Mouse (Mus musculus): ENCODE measurements around the gene Psmg1.
"Not testable (repeated sequence)": the region's sequence is repeated elsewhere in the genome, so short reads cannot be mapped to it uniquely, and the experiment has no call there.

Gene Psmg1

DNA sequence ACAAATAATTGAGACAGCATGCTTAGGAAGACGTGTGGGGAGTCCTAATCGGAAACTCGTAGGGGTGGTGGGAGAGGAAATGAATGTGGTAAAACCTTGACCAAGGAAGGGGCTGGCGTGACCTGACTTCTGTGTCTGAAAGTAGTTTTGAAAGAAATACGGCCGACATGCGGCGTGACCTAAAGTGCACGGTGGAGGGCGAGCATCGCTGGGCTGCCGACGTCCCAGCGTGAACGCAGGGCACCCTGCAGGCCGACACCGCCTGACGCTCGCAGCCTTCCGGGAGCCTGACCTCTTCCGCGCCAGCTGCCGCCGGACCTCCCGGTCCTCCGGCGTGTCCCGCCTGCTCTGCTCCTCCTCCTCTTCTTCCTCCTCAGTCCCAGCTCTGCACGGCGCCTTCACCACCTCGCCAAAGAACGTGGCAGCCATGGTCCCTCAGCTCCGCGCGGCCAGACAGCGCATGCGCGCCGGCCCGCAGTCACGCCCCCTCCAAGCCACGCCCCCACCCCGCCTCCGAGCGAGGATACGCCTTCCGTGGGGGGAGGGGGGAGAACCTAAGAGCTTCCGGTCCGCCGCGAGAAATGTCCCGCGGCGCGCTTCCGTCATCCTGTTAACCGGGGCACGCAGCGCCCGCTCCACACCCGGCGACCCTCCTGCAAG lies at the start of gene Psmg1:
TSS of gene Psmg1 (minus strand) at position 499 of the 660 bp plus-strand sequence.
- DNase-seq: peak; percentile 99

DNA sequence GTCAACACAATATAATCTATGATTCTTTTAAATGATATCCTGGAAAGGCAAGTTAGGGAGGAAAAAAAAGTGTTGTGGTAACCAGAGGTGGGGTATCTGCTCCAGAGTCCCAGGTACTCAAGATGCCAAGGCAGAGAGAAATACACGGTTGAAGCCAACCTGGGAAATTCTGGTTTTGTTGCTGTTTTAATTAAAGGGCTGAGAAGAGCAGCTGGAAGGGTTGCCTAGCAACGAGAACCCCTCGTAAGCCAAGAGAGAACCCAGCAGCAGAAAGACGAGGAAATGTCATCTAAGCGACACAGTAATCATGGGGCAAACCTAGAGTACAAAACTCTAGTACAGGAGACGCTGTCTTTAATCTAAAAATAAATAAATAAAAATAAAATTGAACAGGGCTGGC lies 48.8 kb upstream of the Psmg1 start:
- DNase-seq: no peak

DNA sequence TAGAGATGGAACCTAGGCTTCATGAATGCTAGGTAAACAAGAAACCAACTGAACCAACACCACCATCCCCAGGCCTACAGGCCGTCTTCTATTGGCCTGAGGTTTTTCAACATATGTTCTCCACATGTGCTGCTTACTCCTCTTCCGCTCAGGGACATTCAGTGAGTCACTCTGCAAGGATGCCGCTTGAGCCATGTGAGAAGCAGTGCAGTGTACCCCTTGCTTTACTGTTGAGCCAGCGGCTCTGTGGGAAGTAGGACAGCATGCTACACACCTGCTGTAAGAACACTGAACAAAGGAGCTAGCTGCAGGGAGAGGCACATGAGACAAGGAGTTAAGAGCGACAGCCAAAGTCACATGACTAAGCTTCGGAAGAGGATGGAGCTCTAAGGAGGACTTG lies 43.7 kb upstream of the Psmg1 start:
- no peak for DNase-seq

DNA sequence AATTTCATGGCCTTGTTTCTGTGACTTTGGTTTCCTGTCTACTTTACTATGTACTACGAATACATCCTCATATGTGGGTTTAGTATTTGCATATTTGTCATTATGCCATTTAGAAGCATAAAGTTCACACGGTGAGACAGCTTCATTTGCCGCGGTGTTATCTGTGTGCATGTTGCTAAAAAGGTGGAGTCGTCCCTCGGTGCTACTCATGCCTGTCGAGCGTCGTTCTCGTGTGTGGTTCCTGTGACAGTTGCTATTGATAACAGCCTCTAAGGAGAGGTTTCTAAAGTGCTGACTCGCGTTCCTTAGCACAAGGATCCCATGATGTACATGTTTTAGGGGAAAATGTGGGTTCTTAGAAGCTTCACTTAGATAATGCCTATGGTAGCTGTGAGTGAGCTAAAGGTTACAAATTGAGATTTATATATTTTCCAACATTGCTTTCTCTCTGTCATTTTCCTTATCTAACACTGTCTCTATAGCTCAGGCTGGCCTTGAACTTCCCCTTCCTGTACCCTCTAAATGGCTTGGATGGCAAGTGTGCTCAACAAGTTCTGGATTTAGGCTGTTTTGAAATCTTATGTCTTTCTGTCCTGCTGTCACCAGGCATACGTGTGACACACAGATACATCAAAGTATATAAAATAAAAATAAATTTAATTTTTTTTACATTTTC lies 41.7 kb upstream of the Psmg1 start:
- DNase-seq: no peak

DNA sequence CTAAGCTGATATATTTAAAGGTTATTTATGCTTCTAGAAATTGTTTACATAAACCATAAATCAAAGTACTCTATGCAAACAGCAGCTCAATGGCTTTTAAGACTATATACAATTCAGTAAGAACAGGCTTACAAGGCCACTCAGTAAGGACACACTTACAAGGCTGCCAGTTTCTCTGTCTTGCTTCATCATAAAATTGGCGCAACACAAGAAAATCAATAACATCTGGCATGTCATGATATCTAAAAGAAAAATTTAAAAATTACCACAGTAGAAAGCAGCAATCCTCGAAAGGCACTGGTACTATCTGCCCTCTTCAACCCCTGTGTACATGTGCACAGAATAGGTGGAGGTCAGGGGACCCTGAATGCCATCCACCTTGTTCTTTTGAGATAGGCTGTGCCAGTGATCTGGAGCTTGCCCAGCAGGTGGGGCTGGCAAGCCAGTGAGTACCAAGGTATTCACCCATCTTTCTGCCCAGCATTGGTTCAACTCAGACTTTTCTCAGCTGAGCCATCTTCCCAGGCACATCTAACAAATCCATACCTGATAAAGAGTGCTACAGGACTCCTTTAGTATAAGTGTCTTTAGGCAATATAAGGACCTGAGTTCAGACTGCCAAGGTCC lies 39.8 kb upstream of the Psmg1 start:
- peak; percentile 13 for DNase-seq

DNA sequence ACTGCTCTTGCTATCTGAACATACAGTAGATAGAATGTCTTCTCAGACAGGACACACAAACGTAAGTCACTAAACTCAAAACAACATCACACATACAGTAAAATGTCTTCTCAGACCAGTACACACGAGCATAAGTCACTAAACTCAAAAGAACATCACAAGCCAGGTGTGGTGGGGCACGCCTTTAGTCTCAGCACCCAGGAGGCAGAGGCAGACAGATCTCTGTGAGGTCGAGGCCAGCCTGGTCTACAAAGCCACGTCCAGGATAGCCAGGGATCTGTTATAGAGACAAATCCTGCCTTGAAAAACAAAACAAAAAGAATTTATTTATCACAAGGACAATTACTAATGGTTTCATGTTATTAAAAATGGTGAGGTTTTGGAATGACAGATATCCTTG lies 35.5 kb upstream of the Psmg1 start:
- no peak for DNase-seq

DNA sequence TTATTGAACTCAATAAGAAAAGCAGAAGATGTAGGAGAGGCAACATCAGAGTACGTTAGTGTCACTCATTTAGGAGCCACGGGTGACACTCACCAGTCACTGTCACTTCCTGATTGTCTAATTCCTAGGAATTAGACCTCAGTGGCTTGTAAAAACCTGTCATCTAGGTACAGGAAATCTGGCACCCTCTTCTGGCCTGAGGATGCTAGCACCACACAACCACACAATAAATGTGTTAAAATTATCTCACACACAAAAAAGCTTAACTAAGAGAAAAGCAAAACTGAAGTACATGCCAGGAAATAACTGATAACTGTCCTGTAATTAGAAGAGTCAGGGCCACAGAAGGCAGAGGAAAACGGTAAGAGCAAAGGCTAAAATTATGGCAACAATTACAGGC lies 34.5 kb upstream of the Psmg1 start:
- DNase-seq: no peak

DNA sequence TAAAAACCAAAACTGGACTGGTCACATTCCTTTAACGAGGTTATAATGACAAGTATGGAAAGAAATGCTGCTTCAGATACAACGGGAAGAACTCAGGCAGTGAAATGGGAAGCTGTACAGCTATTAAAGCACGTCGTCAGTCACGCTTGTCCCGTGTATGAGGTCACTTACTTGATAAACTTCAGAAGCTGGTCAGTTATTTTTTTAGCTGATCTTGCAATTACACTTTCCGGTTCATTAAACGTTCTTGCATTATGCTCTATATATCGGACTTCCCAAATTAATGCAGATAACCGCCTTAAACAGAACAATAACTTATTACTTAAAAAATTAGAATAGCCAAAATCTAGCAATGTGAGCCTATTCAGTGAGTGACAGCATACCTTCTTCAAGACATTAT lies 30.3 kb upstream of the Psmg1 start:
- no peak for DNase-seq

DNA sequence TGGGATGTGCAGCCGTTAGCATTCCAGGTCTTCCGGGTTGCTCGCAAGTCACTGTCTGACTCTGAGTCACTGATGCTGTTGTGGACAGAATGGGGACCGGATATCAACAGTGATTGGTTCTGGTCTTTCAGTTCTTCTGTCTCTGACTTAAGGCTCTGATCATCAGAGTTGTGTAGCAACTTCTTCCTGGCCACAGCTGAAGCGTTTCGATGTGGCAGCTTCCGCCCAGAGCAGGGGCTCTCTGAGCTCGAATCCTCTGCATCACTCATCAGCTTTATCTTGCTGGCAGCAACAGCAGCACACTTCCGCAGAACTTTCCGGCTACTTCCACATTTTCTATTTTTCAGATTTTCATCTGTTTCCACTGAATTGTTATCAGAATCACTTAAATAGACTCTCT lies 18.4 kb upstream of the Psmg1 start:
- DNase-seq: not testable (repeated sequence)

DNA sequence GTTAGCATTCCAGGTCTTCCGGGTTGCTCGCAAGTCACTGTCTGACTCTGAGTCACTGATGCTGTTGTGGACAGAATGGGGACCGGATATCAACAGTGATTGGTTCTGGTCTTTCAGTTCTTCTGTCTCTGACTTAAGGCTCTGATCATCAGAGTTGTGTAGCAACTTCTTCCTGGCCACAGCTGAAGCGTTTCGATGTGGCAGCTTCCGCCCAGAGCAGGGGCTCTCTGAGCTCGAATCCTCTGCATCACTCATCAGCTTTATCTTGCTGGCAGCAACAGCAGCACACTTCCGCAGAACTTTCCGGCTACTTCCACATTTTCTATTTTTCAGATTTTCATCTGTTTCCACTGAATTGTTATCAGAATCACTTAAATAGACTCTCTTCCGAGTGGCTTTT lies 13.5 kb upstream of the Psmg1 start:
- not testable (repeated sequence) for DNase-seq

DNA sequence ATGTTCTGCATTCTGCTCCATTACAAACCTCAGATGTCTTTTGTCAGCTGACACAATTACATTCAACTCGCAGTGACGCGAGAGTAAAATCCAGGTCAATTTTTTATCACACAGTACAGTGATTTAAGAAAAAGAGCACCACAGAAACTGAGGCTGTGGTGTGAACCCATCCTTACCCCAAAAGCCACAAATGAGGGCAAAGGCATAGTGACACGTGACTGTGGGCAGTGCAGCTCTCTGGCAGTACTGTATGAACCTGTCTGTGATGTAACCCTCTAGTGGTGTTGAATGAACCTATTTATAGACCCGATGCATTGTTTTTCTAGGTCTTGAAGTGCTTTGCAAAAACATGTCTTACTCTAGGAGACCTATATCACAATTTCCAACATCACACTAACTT lies 8.5 kb upstream of the Psmg1 start:
- no peak for DNase-seq

DNA sequence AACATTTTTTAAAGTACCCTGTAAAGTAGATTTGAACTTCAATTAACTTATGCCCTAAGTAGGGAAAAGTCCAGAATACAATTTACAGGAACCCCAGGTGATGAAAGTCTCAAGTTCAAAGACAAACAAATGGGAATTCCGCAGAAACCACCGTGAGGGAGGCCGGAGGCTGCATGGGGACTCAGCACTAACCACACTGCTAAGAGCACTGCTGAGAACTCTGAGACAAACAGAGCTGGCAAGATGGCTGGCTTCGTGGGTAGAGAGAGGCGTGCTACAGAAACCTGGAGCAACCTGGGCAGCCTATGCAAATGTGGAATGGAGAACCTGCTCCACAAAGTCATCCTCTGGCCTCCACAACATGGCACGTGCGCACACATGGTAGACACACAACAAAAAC lies 5.4 kb upstream of the Psmg1 start:
- no peak for DNase-seq

DNA sequence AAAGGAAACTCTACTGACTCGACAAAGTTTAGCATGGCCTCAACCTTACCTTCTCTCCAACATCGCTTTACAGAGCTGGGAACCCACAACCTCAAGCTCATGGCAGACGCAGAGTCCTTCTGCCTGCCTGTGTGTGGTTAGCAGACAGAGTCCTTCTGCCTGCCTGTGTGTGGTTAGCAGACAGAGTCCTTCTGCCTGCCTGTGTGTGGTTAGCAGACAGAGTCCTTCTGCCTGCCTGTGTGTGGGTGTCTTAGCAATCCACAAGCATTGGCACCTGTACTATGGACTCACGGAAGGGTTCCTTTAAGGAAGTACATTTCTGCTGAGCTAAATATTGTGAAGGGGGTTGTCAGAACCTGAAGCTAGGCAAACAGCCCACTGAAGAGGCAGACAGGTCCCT lies 3.8 kb upstream of the Psmg1 start:
- DNase-seq: not testable (repeated sequence)

DNA sequence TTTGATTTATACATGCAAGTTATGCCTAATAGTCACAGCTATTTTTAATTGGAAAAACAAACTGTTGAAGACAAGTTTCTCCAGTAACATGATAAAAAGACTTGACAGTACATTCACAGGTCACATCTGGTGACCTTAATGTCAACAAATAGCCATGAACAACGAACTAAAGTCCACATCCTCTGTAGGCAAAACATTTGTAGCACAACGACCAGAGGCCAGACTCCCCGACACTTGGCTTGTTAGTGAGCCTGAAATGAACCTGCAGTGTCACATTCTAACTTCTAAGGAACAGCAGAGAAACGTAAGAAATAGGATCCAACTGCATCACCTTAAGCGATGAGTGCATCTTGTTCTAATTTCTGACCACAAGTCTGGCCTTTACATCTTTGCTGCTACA lies 1.8 kb upstream of the Psmg1 start:
- DNase-seq: no peak

DNA sequence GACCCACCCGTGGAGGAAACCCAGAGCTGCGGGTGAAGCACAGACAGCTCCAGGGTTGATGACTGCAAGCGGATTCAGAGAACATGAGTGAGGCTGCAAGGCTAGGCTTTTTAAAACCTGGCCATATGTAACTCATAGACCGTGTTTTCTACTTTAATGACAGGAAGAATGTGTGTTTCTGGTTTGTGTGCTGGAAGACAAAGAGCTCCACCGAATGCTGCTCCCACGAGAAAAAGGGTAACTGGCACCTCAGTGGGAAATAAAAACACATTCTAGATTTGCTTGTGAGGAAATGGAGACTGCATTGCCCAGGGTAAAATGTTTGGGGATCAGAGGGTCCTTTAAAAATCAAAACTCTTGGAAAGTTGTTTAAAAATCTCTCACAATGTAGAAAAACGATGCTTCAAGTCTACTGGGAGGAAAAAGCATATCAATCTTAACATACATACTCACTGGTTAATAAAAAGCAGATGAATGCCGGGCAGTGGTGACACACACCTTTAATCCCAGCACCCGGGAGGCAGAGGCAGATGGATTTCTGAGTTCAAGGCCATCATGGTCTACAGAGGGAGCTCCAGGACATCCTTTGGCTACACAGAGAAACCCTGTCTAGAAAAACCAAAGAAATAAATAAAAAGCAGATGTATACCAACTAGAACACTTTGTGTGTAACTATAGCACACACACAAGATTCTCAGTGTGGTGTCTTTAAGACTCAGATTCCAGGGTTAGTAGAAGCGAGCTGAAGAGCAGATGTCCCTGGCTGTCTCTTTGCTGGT lies 551 bp upstream of the Psmg1 start:
- peak; percentile 15 for DNase-seq

DNA sequence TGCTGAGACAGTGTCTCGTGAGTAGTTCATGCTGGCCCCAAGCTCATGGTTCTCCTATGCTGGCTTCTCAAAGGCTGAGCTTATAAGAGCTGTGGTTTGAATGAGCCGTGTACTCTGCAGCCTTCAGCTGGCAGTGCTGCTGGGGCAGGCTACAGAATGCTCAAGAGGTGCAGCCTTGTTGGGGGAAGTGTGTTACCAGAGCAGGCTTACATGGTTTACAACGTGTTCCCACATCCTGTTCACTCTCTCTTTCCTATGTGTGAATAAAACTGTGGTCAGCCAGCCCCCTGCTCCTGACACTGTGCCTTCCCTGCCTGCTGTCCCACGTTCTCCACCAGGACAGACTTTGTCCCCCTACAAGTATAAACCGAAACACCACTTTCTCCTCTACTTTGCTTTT lies 5.8 kb downstream of the Psmg1 start:
- no peak for DNase-seq

DNA sequence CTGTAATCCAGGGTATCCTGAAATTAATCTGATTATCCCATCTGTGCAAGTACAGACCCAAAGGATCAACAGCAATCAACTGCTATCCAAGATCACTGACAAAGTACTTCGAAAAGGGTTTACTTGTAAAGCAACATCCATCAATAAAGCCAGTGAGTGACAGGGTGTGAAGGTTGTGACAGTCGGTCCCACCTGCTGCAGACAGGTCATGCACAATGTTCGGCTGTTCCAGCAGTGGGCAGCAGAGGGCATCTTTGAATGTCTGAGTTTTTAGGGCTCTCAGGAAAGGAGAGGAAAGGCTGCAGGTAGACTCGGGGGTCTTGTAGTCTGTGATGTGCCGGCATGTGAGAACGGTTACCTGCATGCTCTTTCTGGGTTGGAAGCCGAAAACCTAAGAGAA lies 7.2 kb downstream of the Psmg1 start:
- DNase-seq: no peak

DNA sequence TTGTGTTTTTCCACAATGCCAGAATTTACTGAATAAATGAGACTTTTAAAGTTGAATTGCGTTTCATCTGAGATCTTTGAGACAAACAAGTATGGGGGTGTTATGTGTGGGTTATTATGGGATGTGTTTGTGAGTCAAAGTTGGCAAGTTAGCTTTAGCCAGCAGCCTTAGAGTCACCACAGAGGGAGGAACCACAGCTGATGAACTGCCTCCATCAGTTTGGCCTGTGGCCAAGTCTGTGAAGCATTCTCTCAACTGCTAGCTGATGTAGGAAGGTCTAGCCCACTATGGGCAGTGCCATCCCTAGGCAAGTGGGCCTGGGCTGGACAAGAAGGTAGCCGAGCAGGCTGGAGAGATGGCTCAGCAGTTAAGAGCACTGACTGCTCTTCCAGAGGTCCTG lies 19.9 kb downstream of the Psmg1 start:
- no peak for DNase-seq

DNA sequence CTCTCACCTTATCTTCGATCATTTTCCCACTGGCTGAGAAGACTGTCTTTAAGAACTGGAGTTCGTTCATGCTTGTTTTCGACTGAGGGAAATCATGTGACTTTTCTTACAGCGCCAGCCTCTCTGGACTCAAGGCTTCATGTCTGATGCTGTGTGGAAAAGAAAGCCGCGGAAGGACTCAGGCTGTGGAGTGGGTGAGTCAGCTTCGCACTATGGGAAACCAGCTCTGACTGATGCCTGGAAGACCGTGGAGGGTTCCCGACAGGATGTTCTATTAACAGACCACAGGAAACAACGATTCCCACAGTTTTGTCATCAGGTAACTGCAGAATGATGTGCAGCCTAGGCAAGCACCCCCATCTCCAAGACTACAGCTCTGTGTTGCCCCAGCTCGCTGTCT lies 23.3 kb downstream of the Psmg1 start:
- DNase-seq: no peak

DNA sequence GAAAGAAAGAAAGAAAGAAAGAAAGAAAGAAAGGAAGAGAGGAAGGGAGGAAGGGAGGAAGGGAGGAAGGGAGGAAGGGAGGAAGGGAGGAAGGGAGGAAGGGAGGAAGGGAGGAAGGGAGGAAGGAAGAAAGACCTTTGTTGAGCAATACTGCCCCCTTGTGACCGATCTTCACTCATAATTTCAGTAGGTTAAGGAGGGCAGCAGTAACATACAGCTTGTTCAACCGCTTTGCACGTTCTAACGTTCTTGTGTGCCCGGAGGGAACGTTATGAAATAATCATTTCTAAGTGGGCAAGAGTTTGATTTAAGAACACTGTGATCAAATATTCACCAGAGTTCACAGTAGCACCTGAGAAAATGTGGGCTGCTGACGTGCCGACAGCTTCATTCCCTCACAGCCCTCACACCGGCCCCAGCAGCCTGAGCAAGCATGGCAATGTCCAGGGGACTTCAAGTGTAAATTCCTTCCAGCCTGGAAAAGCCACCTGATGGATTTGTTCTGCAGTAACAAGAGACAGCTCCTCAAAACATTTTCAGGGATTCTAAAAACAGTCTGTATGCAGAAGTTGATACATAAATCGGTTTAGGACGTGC lies 26.2 kb downstream of the Psmg1 start:
- peak; percentile 45 for DNase-seq

DNA sequence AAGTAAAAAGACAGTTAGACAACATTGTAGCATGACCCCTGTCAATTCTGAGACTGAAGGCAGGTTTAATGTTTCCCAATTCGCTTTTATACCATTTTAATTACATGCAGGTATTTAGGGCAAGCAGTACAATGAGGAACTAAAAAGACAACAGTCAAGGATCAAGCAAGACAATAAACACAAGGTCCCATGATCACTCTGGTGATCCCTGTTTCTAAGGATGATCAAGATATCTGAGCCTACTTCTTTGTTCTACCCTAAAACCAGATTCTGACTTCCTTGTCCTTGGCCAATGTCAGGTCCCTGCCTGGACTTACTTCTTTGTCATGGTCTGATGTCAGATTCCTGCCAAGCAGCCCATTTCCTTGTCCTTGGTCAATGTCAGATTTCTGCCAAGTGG lies 29.3 kb downstream of the Psmg1 start:
- not testable (repeated sequence) for DNase-seq

DNA sequence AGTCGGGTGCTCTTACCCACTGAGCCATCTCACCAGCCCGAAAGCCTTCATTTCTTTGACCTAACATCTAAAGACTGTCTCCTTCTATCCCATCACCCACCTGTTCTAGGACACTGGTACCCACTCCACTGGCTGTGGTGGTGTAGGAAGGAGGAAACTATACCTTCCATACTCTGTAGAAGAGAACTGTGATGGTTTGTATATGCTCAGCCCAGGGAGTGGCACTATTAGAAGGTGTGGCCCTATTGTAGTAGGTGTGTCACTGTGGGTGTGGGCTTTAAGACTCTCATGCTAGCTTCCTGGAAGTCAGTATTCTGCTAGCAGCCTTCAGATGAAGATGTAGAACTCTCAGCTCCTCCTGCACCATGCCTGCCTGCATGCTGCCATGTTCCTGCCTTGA lies 30.1 kb downstream of the Psmg1 start:
- DNase-seq: not testable (repeated sequence)

DNA sequence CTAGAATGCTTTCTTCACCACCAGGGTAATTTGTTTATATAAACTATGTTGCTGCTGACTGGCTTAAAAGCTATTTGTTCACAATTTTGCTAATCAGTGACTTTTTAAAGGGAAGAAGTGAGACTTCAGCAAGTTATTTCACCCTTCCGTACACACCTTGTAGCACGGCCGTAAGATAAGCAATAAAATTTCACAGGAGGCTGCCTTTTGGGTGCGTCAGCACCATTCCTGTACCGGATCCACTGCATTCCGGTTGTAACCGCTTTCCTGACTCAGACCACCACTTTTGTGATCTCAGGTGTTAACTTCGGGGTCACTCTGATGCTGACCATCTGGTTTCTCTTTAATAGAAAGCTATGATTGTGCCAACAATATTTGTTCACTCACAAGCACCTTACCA lies 32.7 kb downstream of the Psmg1 start:
- no peak for DNase-seq

Data from cerebellum, adult 8-10 months (tissue).